Mouse (Mus musculus) ES-E14 (cell line): ENCODE results near the gene C2cd2l.

Experiments
- MAFK ChIP-seq: IDR thresholded peaks from 2 replicates; pipeline ENCODE4 v1.6.1; 2014; ENCODE audit warnings: mild to moderate bottlenecking, low read depth, low read length, inconsistent platforms; ENCODE audit not compliant: insufficient read depth
- ZC3H11A ChIP-seq: IDR thresholded peaks from 2 replicates; pipeline ENCODE4 v1.6.1; 2012; ENCODE audit warnings: low read depth, mild to moderate bottlenecking, inconsistent platforms, low read length, borderline replicate concordance

- TF ChIP-seq ZC3H11A (no peak), MAFK (no peak)
These were observed 8.7 kb downstream of the C2cd2l start for GRCm38 (mm10) chr9:44311136-44312134.
